ENCODE assay signal across 18 mouse cellular contexts in the genomic region with DNA sequence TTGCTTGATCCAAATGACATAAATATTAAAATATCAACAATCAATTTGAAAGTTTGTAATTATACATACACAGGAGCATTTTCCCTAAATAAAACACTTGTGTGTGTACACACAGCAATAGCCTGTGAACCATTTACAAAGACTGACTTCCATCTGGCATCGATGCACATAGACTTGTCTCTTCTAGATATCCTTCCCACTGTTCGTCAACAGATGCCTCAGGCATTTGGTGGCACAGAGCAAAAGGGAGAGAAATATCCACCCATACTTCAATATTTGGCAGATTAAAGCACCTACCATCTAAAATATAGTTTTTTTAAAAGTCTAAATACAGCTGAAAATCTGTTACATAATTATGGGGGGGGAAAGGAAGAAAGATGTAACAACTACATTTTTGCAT.
DNase-seq lines count a peak whose midpoint lies in the region; ATAC-seq lines count a peak whose summit lies in the region.
"Had no signal": no experiment of that assay in that cellular context is flagged by ENCODE, and none has a peak within 500 bp of the region (broad histone marks: within the 10 kb centered on the region; RNA-seq: fewer than 3 reads in every experiment).

No protein-coding gene starts in this region.

- ATAC-seq in inflammation-experienced regulatory T-cells, adult 6 months = no peak
- ATAC-seq: forebrain, embryonic 14.5 days; forebrain, postnatal 0 days; hindbrain, postnatal 0 days had no signal

- DNase-seq in cerebellum, postnatal 10 days = peak; percentile 21 to 33
- no peak for DNase-seq in cerebellum, postnatal 4 days (ENCODE audit: low spot score in 2 of 2)
- peak; percentile 42 to 74 for DNase-seq in layer of hippocampus, adult 18-20 months (ENCODE audit: low spot score in 2 of 2)
- DNase-seq in layer of hippocampus, postnatal 25 days (ENCODE audit: extremely low spot score in 1 of 2, low spot score in 1 of 2) = no peak
- peak; percentile 26 for DNase-seq in layer of hippocampus, adult 9-10 months (ENCODE audit: low spot score)
- no peak for DNase-seq in heart, postnatal 14 days
- DNase-seq in adrenal gland, postnatal 14 days = no peak
- DNase-seq: adrenal gland, postnatal 10 days; cerebellum, adult 11 months; cerebellum, adult 2 months; cerebellum, adult 9-11 months; forebrain, postnatal 0 days; gastrocnemius, adult 2 months; gastrocnemius, postnatal 14 days; heart, postnatal 4 days had no signal

- intact Hi-C loops in heart, postnatal 14 days (cut with DNase I) = no loop called here

Comparison
In these comparisons a context has a peak if more than half of its experiments do, and no peak if none do; other contexts are left out.
1. DNase-seq: peak in cerebellum, postnatal 10 days (2 of 2), layer of hippocampus, adult 18-20 months (2 of 2) and layer of hippocampus, adult 9-10 months (single experiment); none in cerebellum, postnatal 4 days (0 of 2), layer of hippocampus, postnatal 25 days (0 of 2), heart, postnatal 14 days (0 of 2) and adrenal gland, postnatal 14 days (single experiment).